Mouse (Mus musculus) layer of hippocampus, adult 2 months (tissue): Measurements from ENCODE around the gene Gpr3. TPM values are rescaled to one million over a fixed set of nuclear protein-coding genes. Genes with fewer than 3 reads are reported as not detected.
A peak's percentile ranks its signal among the peaks of the same experiment; 100 is the strongest.

Experiments used
- DNase-seq, 2 experiments: peaks; one replicate each; pipeline ENCODE4 v3.0.0; 2022; ENCODE audit warnings: low spot score in 2 of 2
- H3K27ac ChIP-seq: fragments of 200-600 bp; 2 replicates; pipeline ENCODE4 v1.8.1; 2022
- H3K4me3 ChIP-seq: fragments of 200-600 bp; 2 replicates; pipeline ENCODE4 v1.8.1; 2022; ENCODE audit warnings: mild to moderate bottlenecking
- CTCF ChIP-seq: fragments of 200-600 bp; conservative IDR thresholded peaks from 2 replicates; pipeline ENCODE4 v1.8.1; 2022; ENCODE audit warnings: antibody characterized with exemption, mild to moderate bottlenecking, moderate library complexity
- long read RNA-seq, 2 experiments: library from polyadenylated mRNA; stranded (forward); transcript quantifications; one replicate each; pipeline ENCODE4 v2.0.0; 2021; ENCODE audit warnings: borderline mapping rate in 2 of 2
- total RNA-seq, 2 experiments: library from RNA; stranded (reverse); gene quantifications; 2 replicates each; pipeline ENCODE4 v1.2.3; 2021

Gpr3 gene
- 1 to 10 TPM; 5.0 to 5.3 TPM for total RNA-seq
- long read RNA-seq, experiment 1, transcript Gpr3-201 (2 exons, 1,116 nt) = major isoform, 6 of 8 reads
- long read RNA-seq, experiment 1, partial matches to known transcripts = 0 of 8 reads
- long read RNA-seq, experiment 1, other reads (novel, unspliced or antisense) = 0 of 8 reads
- long read RNA-seq, experiment 2, partial matches to known transcripts = 0 of 3 reads
- long read RNA-seq, experiment 2, other reads (novel, unspliced or antisense) = 0 of 3 reads

DNA sequence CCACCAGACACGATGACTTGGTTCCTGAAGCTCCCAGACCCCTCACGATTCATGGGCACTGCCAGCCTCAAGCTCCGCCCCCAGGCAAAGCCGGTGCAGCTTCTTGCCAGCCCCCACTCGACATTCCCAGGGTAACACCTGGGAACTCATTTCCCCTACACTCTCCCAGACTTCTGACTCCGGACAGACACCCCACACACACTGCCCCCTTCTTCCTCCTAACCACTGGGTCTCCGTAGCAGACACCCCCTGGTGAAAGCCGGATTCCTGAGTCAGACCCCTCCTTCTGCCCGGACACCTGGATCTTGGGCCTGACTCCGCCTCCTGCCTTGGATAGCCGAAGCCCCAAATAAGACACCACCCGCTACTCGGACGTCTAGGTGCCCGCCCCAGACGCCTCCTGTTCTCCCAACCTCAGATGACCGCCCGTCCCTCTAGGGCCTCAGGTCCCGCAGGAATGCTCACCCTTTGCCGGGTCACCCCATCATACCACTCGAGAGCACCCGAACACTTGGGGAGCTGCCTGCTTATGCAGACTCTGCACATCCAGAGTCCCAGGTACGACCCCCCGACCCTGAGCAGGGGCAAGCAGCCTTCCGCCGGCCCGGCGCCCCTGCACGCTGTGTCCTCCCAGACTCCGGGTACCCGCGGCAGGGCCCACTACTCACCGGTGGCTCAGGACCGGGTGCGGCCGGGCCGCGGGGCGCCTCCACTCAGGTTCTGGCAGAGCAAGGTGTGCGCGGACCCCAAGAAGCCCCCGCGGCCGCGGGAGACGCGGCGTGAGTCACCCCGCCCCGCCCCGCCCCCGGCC lies at the start of gene Gpr3, which contains the start of gene Cd164l2:
Gene Gpr3 (minus strand): TSS at position 786 of the 811 bp plus-strand sequence.
Gene Cd164l2 (plus strand): TSS at position 381 of the 811 bp plus-strand sequence.
- DNase-seq = no peak
- TF ChIP-seq CTCF = no peak
- peak within 1 kb of the TSS; percentile 80 for H3K27ac ChIP-seq
- H3K4me3 ChIP-seq = peak within 1 kb of the TSS; percentile 77

DNA sequence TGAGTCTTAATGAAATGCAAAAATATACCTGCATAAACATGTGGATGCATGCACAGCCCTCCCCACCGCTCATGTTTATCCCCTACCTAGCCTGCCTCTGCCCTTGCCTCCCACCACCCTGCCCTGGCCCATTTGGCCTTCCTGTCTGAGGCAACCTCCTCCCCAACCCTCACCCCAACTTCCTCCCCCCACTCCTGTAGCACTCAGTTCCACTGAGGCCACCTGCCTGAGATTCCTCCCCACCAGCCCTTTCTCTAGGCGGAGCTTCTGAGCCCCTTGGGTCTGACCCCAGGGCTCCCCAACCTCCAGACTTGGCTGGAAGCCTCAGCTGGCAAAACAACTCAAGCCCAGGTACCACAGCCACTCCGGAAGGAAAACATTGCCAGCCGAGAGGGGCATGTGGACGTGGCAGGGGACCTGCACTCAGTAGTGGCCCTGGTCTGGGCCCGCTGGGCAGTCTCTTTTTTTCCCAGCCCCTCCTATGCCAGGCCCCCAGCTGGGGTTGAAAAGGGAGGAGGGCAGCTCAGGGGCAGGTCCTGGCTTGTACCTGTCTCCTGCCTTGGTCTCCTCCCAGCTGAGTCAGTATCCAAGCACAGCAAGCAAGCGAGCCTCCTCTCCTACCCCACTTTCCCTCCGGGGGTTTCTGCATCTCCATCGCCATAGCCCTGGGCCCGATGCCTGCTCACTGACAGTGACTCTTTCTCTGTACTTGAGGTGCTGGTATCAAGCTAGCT lies 49.5 kb upstream of the Gpr3 start:
- DNase-seq = no peak
- H3K4me3 ChIP-seq = no peak overlapping the region
- TF ChIP-seq CTCF = no peak
- H3K27ac ChIP-seq = no peak overlapping the region

DNA sequence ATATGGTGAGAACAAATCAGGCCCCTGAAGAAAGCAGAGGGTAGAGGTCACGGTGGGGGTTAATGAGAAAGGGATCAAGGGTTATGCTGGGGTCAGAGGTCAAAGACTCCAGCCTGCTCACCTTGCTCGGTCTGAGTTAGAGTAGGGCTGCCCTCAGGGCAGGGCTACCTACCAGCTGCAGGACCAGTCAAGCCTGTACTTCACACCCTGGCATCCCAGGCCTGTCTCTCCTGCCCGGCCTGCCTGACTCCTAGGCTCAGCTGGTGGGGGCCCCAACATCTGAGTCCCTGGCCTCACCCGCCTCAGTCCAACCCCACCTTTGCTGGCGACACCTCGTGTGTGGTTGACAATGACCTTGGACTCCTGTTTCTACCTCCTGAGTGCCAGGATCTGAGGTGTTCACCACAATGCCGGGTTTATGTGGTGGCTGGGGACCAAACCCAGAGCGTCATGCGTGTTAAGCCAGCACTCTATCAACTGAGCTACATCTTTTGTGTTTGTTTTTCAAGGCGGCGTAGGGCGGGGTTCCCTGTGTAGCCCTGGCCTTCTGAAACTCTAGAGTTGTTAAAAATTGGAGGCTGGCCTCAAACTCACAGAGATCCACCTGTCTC lies 45.6 kb upstream of the Gpr3 start:
- Histone ChIP-seq H3K27ac (no peak overlapping the region), H3K4me3 (no peak overlapping the region)
- no peak for TF ChIP-seq CTCF
- DNase-seq = no peak

DNA sequence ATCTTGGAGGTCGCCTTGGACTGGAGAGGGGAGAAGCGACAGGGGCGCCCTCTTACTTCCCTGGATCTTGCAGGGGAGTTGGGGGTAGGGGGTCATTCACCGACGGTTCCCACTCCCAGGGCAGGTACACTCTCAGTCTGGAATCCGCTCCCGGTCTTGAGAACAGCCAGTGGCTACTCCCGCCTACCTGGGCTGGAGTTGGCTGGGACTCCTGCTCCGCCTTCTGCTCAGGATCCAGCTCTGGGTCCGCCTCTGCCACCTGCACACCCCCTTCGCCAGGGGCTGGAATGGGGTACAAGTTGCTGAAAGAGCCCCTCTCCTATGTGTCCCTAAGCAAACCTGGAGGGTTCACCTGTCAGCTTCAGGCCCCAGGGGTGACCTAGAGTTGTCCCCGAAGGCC lies 44.9 kb upstream of the Gpr3 start:
- Histone ChIP-seq H3K27ac (no peak overlapping the region), H3K4me3 (no peak overlapping the region)
- no peak for TF ChIP-seq CTCF
- DNase-seq = no peak

DNA sequence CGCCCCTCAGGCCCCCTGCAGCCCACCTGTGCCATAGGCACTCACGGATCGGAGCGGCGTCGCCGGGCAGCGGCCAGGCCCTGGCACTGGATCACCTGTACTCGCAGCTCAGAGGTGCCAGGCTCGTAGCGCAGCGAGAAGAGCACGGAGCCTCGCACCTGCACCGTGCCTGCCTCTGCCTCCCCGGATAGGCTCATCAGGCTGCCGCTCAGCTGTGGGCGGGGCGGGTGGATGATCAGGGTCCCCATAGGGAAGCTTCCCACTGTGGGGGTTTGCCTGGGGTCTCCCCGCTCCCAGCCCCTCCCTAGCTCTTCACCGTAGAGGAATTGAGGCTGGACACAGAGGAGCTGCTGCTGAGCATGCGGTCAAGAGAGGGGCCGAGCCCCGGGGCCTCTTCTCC lies 44.5 kb upstream of the Gpr3 start:
- no peak for TF ChIP-seq CTCF
- H3K4me3 ChIP-seq = no peak overlapping the region
- DNase-seq = no peak
- no peak overlapping the region for H3K27ac ChIP-seq

DNA sequence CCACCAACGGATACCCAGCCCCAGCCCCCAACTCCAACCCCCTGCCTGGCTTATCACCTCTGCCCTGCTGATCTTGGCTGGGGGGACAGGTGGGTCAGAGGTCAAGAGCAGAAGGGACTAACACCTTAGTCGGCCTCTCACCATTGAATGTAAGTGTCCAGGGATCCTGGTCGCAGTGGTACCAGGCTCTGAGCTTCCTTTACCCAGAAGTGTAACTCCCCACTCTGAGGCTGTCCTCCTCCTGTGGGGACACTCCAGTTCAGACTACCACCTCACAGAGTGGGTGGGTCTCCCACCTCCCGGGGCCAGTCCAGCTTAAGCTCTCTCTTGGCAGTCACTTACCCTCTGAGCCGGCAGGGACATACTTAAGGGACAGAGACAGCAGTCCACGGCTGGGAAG lies 43.1 kb upstream of the Gpr3 start:
- TF ChIP-seq CTCF = no peak
- no peak overlapping the region for H3K27ac ChIP-seq
- DNase-seq = no peak
- no peak overlapping the region for H3K4me3 ChIP-seq

DNA sequence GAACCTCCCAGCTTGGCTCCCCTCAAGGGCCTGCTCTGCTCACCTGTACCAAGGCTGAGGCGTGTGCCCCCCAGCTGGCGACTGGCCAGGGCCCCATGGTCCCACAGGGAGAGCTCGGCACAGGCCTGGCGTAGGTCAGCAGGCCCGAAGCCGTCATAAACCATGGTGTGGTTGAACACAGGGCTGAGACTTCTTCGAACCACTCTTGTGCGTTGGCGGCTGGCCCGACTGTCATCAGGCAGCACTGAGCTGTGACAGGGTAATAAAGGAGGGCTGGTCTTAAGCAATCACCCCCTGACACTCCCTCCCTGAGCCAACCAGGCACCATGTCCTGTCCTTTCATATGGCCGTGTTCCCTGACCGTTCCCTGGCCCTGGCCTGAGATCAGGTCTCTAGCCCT lies 41.1 kb upstream of the Gpr3 start:
- no peak overlapping the region for H3K27ac ChIP-seq
- DNase-seq = no peak
- no peak overlapping the region for H3K4me3 ChIP-seq
- no peak for TF ChIP-seq CTCF

DNA sequence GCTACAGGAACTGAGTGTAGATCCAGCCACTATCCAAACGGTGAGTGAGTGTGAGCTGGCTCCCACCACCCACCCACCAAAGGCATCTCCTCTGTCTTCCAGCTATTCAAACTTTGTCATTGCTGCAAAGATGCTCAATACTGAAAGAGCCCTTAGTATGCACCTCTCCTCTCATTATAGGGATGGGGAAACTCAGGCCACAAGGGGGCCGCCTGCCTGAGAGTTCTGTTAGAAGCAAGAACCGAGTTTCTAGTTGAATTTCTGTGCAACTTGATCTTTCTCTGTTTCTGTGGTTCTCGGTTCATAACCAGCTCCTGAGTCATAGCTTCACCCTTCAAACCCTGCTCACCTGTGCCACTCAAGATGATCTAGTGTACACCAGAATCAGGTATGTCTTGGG lies 39.8 kb upstream of the Gpr3 start:
- no peak overlapping the region for H3K27ac ChIP-seq
- DNase-seq = no peak
- TF ChIP-seq CTCF = peak; percentile 66
- no peak overlapping the region for H3K4me3 ChIP-seq

DNA sequence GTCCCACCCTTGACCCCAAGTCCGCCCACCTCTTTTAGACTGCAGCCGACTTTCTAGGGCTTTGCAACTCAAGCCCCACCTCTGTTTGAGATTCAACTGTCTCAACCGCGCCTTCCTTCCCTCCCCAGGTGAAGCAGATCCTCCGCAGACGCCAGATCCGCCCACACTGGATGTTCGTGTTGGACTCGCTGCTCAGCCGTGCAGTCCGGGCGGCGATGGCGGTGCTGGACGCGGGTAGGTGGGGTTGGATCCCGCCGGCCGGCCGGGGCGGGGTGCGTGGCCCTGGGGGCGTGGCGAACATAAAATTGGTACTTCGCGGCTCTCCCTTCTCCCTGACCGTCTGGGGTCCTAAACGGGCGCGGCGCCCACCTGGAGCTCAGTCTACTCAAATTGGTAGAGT lies 38.9 kb upstream of the Gpr3 start:
- Histone ChIP-seq H3K4me3 (peak overlapping the region; percentile 49), H3K27ac (no peak overlapping the region)
- DNase-seq = no peak
- no peak for TF ChIP-seq CTCF

DNA sequence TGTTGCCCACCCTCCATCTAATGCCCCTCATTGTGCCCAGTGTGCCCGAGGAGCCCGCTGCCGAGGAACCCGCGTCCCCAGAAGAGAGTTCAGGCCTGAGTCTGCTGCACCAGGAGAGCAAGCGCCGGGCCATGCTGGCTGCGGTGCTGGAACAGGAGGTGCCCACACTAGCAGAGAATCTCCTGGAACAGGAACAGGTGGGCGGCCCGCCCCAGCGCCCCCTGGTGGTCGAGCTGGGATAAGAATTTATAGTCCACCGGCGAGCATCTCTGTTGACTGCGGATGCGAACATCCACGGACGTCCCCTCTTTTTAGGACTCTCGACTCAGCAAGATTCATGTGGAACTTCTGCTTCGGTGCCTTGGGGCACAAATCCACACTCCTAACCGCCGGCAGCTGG lies 38.3 kb upstream of the Gpr3 start:
- Histone ChIP-seq H3K4me3 (peak overlapping the region; percentile 49), H3K27ac (no peak overlapping the region)
- peak; percentile 96 for TF ChIP-seq CTCF
- DNase-seq = peak; percentile 76 to 91

DNA sequence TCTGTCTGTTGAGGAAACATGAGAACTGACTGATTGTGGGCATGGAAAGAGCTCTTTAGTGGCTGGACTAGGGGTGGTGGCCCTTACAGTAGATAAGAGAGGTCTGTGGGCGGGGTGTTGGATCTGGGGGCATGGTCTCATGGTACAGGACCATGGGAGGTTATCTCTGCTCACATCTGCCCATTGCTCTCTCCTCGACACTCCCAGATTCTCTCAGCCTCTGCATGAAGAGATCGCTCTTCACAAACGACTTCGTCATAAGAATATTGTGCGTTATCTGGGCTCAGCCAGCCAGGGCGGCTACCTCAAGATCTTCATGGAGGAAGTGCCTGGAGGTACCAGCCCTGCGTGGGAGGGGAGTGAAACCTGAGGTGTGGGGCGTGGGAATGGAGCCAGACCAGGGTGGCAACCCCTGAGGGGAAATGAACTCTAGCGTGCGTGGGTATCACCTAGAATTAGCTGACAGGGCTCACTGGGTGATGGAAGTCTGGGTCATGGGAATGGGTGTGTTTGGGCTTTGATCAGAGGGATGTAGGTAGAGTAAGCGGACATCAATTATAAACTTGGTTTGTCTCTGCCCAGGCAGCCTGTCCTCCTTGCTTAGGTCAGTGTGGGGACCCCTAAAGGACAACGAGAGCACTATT lies 35.6 kb upstream of the Gpr3 start:
- DNase-seq = no peak
- Histone ChIP-seq H3K27ac (no peak overlapping the region), H3K4me3 (no peak overlapping the region)
- TF ChIP-seq CTCF = no peak

DNA sequence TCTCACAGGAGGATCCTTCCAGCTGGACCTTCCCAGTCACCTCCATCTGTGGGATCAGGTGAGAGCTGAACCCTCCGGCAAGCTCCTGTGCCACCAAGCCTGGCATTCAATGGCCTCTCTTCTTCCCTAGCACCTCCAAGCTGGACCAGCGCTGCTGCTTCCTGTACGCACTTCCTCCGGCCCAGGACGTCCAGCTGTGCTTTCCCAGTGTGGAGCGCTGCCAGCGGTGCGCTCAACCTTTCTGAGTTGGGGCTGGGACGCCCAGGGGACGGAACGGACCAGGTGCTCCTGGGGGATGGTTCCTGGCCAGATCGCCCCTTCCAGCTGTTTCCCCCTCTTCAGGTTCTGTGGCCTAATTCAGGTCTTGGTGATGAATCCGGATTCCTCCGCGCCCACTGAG lies 34.7 kb upstream of the Gpr3 start:
- TF ChIP-seq CTCF = no peak
- DNase-seq = no peak
- Histone ChIP-seq H3K27ac (no peak overlapping the region), H3K4me3 (no peak overlapping the region)
